Mouse (Mus musculus): ENCODE measurements at regions not wholly inside any gene's neighbourhood (a gene's known extent, or its start where the extent isn't known, plus 50 kb on each side); places are given as distances from the start of the nearest gene placed in this dataset.

DNA sequence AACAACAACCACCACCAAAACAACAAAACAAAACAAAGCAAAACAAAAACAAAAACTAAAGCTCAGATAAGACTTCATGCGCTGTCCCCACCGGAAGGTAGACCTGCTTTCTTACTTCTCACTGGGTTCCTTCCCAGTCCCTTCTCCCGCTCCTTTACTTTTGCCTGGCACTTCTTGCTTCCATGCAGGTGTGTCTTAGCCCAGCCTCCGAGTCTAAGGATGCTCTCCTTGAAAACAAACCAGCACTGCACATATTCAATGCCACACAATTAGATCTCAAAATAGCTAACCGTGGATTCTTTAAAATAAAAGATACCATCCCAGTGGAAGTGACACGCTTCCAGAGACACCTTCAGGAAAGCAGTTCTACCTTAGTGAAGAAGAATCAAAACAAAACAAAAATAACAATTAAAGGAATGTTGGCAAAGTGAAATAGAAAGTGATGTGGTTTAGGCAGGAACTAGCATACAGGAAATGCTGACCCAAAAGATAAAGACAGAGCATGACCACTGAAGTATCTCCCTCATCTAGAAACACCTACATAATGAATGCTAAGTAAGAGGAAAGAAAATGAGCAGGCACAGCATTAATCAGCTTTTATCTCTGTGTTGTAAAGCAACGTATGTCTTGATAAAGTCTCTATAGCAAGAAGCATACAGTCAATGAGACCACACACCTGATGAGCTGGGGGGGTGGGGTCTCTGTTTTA is 358.5 kb upstream of the Id2 start:
- DNase-seq (ENCODE audit: low spot score) (no peak), ATAC-seq (no peak)
- H3K27ac ChIP-seq (ENCODE audit: low read length), result no peak overlapping the region
- no peak overlapping the region for H3K4me3 ChIP-seq (ENCODE audit: low read depth, low read length)
- H3K9me3 ChIP-seq (ENCODE audit: low read length), result no peaks in the 10 kb centered on the region
- 79% methylated on average over 7 of the region's 7 CpGs for WGBS
- no peak overlapping the region for H3K9ac ChIP-seq (replicated peaks; ENCODE audit: low read depth)
- H3K4me2 ChIP-seq (replicated peaks; ENCODE audit: low read depth, low read length), result no peak overlapping the region
- H3K36me3 ChIP-seq (ENCODE audit: insufficient read depth, low read length), result no peaks in the 10 kb centered on the region
- TF ChIP-seq CTCF (IDR thresholded peaks at IDR 0.05) (no peak), EP300 (IDR thresholded peaks at IDR 0.05) (no peak)
- no peaks in the 10 kb centered on the region for H3K4me1 ChIP-seq (ENCODE audit: insufficient read depth, low read depth, low read length)
- no peaks in the 10 kb centered on the region for H3K27me3 ChIP-seq (replicated peaks; ENCODE audit: insufficient read depth, low read length)

- TF ChIP-seq EP300 (IDR thresholded peaks at IDR 0.05) (no peak), CTCF (IDR thresholded peaks at IDR 0.05) (no peak)
- Histone ChIP-seq H3K4me1 (ENCODE audit: insufficient read depth, low read depth, low read length) (no peaks in the 10 kb centered on the region), H3K9ac (replicated peaks; ENCODE audit: low read depth) (no peak overlapping the region), H3K36me3 (ENCODE audit: insufficient read depth, low read length) (no peaks in the 10 kb centered on the region), H3K4me2 (replicated peaks; ENCODE audit: low read depth, low read length) (no peak overlapping the region), H3K4me3 (ENCODE audit: low read depth, low read length) (no peak overlapping the region), H3K27ac (ENCODE audit: low read length) (no peak overlapping the region), H3K27me3 (replicated peaks; ENCODE audit: insufficient read depth, low read length) (no peaks in the 10 kb centered on the region), H3K9me3 (ENCODE audit: low read length) (no peaks in the 10 kb centered on the region)
- ATAC-seq (no peak), DNase-seq (ENCODE audit: low spot score) (no peak)
- 61% methylated on average over 3 of the region's 3 CpGs for WGBS
Observed at GRCm38 (mm10) chr12:25453356-25453755, 356.4 kb upstream of the Id2 start.

GRCm38 (mm10) chr12:25451156-25451555 is 354.2 kb upstream of the Id2 start:
- Histone ChIP-seq H3K9me3 (ENCODE audit: low read length) (no peaks in the 10 kb centered on the region), H3K27me3 (replicated peaks; ENCODE audit: insufficient read depth, low read length) (no peaks in the 10 kb centered on the region), H3K9ac (replicated peaks; ENCODE audit: low read depth) (no peak overlapping the region), H3K36me3 (ENCODE audit: insufficient read depth, low read length) (no peaks in the 10 kb centered on the region), H3K4me2 (replicated peaks; ENCODE audit: low read depth, low read length) (no peak overlapping the region), H3K4me1 (ENCODE audit: insufficient read depth, low read depth, low read length) (no peaks in the 10 kb centered on the region), H3K4me3 (ENCODE audit: low read depth, low read length) (no peak overlapping the region), H3K27ac (ENCODE audit: low read length) (no peak overlapping the region)
- ATAC-seq (no peak), DNase-seq (ENCODE audit: low spot score) (no peak)
- 59% methylated on average over 2 of the region's 2 CpGs for WGBS
- TF ChIP-seq CTCF (IDR thresholded peaks at IDR 0.05), result no peak
- no peak for TF ChIP-seq EP300 (IDR thresholded peaks at IDR 0.05)

DNA sequence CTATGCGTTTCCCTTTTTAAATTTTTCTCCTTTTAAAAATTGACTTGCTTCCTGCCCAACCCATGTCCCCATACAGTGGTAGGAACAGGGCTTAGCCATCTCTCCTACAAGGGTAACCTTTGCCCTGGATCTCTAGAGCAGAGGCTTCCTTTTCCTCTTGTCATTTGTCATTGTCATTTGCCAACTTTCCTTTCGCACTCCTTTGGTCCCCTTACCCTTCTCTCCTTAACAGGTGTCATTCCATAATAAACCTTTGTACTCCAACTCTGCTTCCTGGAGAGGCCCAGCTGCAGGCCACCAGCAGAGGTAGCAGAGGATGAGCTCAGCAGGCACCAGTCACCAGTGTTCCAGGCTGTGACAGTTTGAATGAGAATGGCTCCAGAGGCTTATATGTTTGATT is 347.4 kb upstream of the Id2 start:
- no peak for ATAC-seq
- Histone ChIP-seq H3K9me3 (ENCODE audit: low read length) (no peaks in the 10 kb centered on the region), H3K27me3 (replicated peaks; ENCODE audit: insufficient read depth, low read length) (no peaks in the 10 kb centered on the region), H3K4me1 (ENCODE audit: insufficient read depth, low read depth, low read length) (no peaks in the 10 kb centered on the region), H3K9ac (replicated peaks; ENCODE audit: low read depth) (no peak overlapping the region), H3K4me3 (ENCODE audit: low read depth, low read length) (no peak overlapping the region), H3K4me2 (replicated peaks; ENCODE audit: low read depth, low read length) (no peak overlapping the region), H3K27ac (ENCODE audit: low read length) (no peak overlapping the region), H3K36me3 (ENCODE audit: insufficient read depth, low read length) (no peaks in the 10 kb centered on the region)
- 75% methylated on average over 2 of the region's 2 CpGs for WGBS
- DNase-seq (ENCODE audit: low spot score), result no peak
- TF ChIP-seq CTCF (IDR thresholded peaks at IDR 0.05) (no peak), EP300 (IDR thresholded peaks at IDR 0.05) (no peak)

DNA sequence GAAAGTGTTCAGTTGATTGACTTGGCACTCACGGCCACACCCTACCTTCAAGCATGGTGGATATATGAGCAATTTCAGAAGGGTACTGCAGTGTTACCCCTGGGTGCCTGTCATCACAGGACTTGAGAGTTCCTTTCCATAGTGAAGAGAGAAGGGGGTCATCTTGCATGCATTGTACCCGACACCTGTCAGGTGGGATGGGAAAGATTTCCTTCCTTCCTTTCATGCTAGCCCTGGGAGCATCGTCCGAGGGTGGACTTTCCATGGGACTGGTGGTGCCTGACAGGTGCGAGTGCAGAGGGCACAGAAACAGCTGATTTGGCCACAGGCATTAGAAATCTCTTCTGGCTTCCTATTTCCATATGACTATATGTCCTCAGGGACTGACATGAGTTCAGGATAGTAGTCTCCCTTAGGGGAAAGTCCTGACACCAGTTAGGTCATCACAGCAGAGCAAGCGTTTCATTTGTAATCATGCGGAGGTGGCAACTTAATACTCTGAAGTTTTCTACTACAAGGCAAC is 342.1 kb upstream of the Id2 start:
- H3K4me1 ChIP-seq (ENCODE audit: insufficient read depth, low read depth, low read length), result no peaks in the 10 kb centered on the region
- H3K4me2 ChIP-seq (replicated peaks; ENCODE audit: low read depth, low read length), result no peak overlapping the region
- H3K36me3 ChIP-seq (ENCODE audit: insufficient read depth, low read length), result no peaks in the 10 kb centered on the region
- H3K4me3 ChIP-seq (ENCODE audit: low read depth, low read length), result no peak overlapping the region
- WGBS, result 89% methylated on average over 7 of the region's 7 CpGs
- H3K27ac ChIP-seq (ENCODE audit: low read length), result no peak overlapping the region
- H3K9me3 ChIP-seq (ENCODE audit: low read length), result no peaks in the 10 kb centered on the region
- no peak for TF ChIP-seq EP300 (IDR thresholded peaks at IDR 0.05)
- no peak for TF ChIP-seq CTCF (IDR thresholded peaks at IDR 0.05)
- H3K27me3 ChIP-seq (replicated peaks; ENCODE audit: insufficient read depth, low read length), result no peaks in the 10 kb centered on the region
- ATAC-seq (no peak), DNase-seq (ENCODE audit: low spot score) (no peak)
- no peak overlapping the region for H3K9ac ChIP-seq (replicated peaks; ENCODE audit: low read depth)

- no peak for TF ChIP-seq EP300 (IDR thresholded peaks at IDR 0.05)
- no peak for TF ChIP-seq CTCF (IDR thresholded peaks at IDR 0.05)
- H3K9me3 ChIP-seq (ENCODE audit: low read length), result no peaks in the 10 kb centered on the region
- no peaks in the 10 kb centered on the region for H3K4me1 ChIP-seq (ENCODE audit: insufficient read depth, low read depth, low read length)
- WGBS, result 58% methylated on average over 8 of the region's 8 CpGs
- H3K36me3 ChIP-seq (ENCODE audit: insufficient read depth, low read length), result no peaks in the 10 kb centered on the region
- no peak overlapping the region for H3K4me2 ChIP-seq (replicated peaks; ENCODE audit: low read depth, low read length)
- H3K4me3 ChIP-seq (ENCODE audit: low read depth, low read length), result no peak overlapping the region
- no peak overlapping the region for H3K9ac ChIP-seq (replicated peaks; ENCODE audit: low read depth)
- no peak for ATAC-seq
- peak; percentile 17 for DNase-seq (ENCODE audit: low spot score)
- no peaks in the 10 kb centered on the region for H3K27me3 ChIP-seq (replicated peaks; ENCODE audit: insufficient read depth, low read length)
- H3K27ac ChIP-seq (ENCODE audit: low read length), result no peak overlapping the region
Observed at GRCm38 (mm10) chr12:25438217-25439028, 341.5 kb upstream of the Id2 start.

Measured in lung, postnatal 0 days (tissue).